Mouse (Mus musculus): Measurements from ENCODE around the gene Htr5a.

The Htr5a gene

GRCm38 (mm10) chr5:27841701-27842295 lies at the start of gene Htr5a:
TSS of gene Htr5a (plus strand) at chr5:27842149.
- peak; percentile 41 for DNase-seq

GRCm38 (mm10) chr5:27792173-27792470 lies 49.8 kb upstream of the Htr5a start:
- DNase-seq, result no peak

GRCm38 (mm10) chr5:27792531-27793205 lies 49.3 kb upstream of the Htr5a start:
- no peak for DNase-seq

GRCm38 (mm10) chr5:27793923-27794322 lies 48.0 kb upstream of the Htr5a start:
- DNase-seq, result peak; percentile 69

- no peak for DNase-seq
These were observed 27.7 kb upstream of the Htr5a start for GRCm38 (mm10) chr5:27814282-27814681.

- no peak for DNase-seq
These were observed 22.9 kb upstream of the Htr5a start for GRCm38 (mm10) chr5:27818840-27819672.

GRCm38 (mm10) chr5:27821161-27821560 lies 20.8 kb upstream of the Htr5a start:
- no peak for DNase-seq

GRCm38 (mm10) chr5:27827971-27828370 lies 14.0 kb upstream of the Htr5a start:
- DNase-seq, result no peak

GRCm38 (mm10) chr5:27835096-27835495 lies 6.9 kb upstream of the Htr5a start:
- DNase-seq, result no peak

GRCm38 (mm10) chr5:27838061-27838460 lies 3.9 kb upstream of the Htr5a start:
- no peak for DNase-seq

GRCm38 (mm10) chr5:27842671-27843320 lies 847 bp downstream of the Htr5a start:
- DNase-seq, result peak; percentile 22

- DNase-seq, result peak; percentile 5
These were observed 5.0 kb downstream of the Htr5a start for GRCm38 (mm10) chr5:27846979-27847378.

GRCm38 (mm10) chr5:27854290-27854689 lies 12.3 kb downstream of the Htr5a start:
- DNase-seq, result no peak

- no peak for DNase-seq
These were observed 13.8 kb downstream of the Htr5a start for GRCm38 (mm10) chr5:27855726-27856125.

GRCm38 (mm10) chr5:27873240-27874082 lies 31.5 kb downstream of the Htr5a start:
- peak; percentile 68 for DNase-seq

GRCm38 (mm10) chr5:27874211-27874610 lies 32.3 kb downstream of the Htr5a start:
- DNase-seq, result no peak

- DNase-seq, result no peak
These were observed 33.6 kb downstream of the Htr5a start for GRCm38 (mm10) chr5:27875341-27876105.

- no peak for DNase-seq
These were observed 36.4 kb downstream of the Htr5a start for GRCm38 (mm10) chr5:27878356-27878755.

- no peak for DNase-seq
These were observed 37.8 kb downstream of the Htr5a start for GRCm38 (mm10) chr5:27879726-27880125.

- no peak for DNase-seq
These were observed 38.5 kb downstream of the Htr5a start for GRCm38 (mm10) chr5:27880329-27881036.

- DNase-seq, result no peak
These were observed 39.3 kb downstream of the Htr5a start for GRCm38 (mm10) chr5:27881261-27881660.
